Mouse (Mus musculus) 416B (cell line): ENCODE measurements at regions not wholly inside any gene's neighbourhood (a gene's known extent, or its start where the extent isn't known, plus 50 kb on each side); places are given as distances from the start of the nearest gene placed in this dataset.

Experiments
- DNase-seq: peaks from one replicate; pipeline ENCODE4 v3.0.0; 2011; ENCODE audit warnings: low read depth

DNA sequence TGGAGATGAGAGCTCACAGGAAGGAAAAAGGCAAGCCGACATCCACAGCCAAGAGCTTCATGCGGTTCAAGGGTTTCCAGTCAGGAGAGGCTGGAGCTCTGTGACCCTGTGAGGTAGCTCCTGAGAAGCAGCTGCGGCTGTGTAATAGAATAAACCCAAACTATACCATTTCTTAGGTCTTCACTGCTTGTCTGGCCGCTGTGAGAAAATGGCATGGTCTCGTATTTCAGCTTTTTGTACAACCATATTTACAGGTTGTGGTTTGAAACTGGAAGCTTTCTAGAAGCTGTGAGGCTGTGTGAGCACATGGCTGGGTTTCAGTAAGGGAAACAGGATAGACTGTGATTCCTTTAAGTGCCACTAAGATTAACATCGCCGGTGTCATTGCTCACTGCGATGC lies 388.6 kb upstream of the Gm11114 start:
- DNase-seq, result peak; percentile 81

DNA sequence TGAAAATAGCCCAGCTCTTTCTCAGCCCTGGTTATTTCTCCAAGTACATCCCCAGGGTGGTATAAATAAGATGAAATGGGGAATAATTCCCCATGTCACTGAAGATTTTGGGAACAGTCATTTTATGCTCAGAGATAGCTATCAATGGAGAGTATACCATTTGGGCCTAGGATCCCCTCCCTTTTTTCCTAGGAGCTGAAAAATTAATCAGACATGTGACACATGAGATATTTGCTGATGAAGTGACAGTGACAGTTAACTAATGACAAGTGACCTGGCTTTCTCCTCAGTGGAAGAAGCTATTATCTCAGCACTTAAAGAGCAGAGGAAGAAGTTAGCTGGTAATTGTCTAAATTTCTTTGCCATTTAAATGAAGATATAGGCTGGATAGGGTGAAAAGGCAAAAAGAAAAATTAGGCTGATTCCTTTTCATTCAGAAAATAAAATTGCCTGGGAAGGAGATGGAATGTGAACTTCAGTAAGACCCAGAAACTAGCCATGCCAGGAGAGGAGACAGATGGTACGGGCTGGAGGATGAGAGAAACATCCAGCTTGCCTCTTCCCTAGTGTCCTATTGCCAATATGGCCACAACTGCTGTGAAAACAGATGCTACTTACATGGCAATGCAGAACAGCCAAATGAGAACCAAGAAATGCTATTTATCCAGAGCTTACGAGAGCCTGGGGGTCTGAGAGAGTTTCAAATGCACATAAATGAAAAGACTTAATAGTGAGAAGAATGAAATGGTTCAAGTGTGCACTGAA lies 376.1 kb upstream of the Gm11114 start:
- no peak for DNase-seq

DNA sequence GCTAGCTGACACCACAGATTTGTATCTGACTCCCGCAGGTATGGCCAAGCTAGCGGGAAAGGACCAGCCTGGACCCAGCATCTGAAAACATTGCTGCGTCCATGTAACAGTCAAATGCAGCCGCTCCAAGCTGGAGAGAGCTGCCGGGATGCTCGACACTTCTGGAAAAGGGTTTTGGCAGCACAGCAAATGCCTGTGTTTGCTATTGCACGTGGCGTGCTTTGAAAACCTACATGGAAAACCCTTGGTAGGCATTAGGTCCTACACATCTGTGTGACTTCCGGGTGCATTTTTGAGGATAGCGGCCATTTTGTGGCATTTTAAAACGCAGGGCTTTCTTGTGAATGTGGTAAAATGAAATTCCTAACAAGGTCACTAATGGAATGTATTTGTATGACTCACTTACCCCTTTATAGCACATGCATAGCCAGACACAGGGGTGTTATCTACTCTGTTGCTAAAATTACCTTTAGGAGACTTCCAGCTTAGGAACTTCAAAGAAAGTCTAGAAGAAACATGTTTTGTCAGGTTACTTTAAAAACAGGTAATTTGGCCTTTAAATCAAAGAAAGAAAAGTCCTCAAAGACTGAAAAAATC lies 345.9 kb upstream of the Gm11114 start:
- DNase-seq, result no peak

DNA sequence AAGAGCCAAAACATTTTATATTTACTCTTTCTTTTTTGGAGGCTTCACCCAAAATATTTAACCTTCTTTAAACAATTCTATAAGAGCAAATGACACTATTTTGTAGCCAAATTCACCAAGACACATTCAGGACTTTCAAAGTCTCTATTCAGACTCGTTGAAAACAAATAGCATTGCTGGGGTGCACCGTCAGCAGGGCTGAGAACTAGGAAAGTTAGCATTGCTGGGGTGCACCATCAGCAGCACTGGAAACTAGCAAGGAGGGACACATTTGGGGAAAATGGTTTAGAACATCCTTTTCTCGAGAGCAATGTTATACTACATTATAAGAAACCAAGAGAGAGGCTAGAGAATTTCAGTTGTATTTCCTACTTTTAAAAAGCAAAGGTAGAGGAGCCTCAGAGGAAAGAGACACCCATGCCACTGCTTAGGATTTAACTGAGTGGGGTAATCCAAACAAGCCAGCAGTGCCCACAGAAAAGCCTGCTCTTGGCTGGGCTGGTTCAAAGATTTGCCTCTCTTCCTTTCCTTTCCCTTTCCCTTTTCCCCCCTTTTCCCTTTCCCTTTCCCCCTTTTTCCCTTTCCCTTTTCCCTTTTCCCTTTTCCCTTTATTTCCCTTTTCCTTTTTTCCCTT lies 342.5 kb upstream of the Gm11114 start:
- DNase-seq, result no peak

DNA sequence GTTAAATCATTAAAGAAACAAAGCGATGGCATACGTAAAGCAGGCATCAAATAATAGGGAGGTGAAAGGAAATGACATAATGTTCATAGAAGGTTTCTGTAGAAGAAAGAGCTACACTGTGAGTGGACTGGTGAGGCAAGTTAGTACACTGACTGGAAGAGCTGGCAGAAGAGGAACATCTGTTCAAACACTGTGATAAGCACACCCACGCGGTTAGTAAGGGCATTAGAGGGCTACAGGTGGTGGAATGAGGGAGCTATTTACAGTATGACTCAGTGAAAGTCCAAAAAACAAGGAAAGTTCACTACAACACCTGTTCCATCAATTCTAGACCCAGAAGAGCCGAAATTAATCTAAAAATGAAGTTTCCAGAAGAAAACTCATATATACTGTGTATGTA lies 335.1 kb upstream of the Gm11114 start:
- DNase-seq, result no peak

DNA sequence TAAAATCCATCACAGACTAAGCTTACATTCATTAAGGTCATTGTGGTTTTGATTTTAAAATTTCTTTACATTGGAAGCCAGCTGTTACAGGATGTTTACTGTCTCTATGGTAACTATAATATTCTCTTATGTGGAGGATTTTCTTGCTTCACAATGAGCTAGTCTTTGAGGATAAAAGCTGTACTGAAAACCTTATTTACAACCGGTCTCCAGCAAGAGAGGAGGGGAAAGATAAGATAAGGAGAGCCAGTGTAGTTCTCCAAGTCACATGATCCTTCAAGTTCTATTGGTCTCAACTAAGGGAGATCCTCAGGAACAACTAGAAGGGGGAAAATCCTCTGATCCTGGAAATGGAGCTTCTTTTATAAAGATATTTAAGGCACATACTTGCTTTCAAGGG lies 309.2 kb upstream of the Gm11114 start:
- DNase-seq, result no peak

DNA sequence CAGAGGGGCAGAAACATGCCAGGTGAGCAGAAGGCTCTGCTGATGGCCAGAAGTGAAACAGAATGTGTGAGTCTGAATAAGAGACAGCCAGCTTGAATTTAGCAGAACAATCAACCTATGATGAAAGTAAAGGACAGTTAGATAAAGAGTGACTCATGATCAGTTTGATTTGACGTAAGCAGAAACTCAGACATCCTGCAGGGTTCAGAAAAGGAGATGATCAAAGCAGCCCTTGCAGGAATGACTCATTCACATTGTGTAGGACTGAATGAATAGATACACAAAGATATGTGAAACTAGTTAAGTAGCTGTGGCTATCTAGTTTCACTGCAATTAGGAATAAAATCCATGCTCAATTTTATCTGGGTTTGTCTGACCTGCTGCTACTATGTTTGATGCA lies 301.2 kb upstream of the Gm11114 start:
- DNase-seq, result peak; percentile 80

DNA sequence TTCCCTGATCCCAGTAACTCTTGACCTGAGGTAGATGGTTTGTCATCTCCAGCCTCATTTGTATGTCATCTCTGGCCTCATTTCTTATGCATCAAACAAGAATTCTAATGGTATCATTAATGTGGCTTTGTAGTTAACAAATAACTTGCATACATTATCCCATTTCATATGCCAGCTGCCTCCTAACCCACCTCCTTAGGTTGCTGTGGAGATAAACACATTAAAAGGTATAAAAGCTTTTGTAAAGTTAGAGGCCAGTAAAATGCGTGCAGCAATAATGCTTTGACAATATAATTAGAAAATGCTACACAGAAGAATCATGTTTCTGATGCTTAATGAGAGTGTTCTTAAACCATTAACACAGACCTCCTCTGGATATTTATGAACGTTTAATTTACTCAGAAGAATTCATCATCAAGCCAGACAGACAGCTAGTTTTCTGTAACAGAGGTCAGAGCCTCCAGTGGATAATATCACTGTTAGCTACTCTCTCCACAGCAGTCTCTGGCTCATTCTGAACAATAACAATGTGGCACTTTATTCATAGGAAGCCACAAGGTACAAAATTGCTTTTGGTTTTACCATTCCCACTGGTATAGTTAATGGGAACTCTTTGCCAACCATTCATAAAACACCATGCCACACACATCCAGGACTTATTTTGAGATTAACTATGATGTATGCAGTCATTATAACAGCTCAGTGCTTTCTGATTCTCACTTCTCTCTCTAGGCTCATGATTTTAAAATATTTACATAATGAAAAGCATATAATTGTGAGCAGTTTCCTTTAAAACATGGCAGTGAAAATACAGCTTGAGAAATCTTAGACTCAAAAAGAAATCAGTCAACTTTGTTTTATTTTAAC lies 264.2 kb upstream of the Gm11114 start:
- DNase-seq, result no peak

DNA sequence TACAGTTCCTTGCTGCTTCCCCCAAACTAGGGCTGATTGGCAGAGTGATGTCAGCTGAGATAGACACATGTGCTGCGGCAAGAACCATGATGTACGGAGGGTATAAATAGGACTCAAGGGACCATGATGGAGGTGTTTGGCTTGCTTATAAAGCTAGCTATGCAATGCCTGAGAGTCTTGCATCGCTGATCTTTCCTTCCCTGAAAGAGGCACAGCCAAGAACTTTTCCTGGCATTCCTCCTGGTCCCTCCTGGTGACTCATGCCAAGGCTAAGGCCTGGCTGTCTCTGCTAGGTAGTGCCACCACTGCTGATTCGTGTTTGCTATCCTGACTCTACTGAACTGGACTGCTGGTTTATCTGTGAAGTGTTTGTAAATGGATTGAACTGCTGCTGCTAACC lies 260.0 kb upstream of the Gm11114 start:
- no peak for DNase-seq

DNA sequence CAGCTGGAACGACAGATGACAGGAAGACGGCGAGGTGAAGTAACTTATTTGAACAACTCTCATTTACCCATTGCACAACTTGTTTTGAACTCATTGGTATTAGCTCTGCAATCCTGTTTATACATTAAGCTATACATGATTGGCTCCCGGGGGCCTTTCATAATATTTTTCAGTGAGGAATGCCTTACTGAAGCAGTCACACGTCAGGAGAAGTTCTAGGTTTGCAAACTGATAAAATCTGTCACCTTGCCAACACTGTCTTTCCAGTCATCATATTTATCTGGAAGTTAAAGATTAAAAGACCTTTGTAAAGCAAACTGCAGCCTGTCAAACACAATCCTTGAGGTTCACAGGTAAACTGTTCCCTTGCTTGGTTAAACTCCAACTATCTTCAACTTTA lies 232.6 kb upstream of the Gm11114 start:
- no peak for DNase-seq

DNA sequence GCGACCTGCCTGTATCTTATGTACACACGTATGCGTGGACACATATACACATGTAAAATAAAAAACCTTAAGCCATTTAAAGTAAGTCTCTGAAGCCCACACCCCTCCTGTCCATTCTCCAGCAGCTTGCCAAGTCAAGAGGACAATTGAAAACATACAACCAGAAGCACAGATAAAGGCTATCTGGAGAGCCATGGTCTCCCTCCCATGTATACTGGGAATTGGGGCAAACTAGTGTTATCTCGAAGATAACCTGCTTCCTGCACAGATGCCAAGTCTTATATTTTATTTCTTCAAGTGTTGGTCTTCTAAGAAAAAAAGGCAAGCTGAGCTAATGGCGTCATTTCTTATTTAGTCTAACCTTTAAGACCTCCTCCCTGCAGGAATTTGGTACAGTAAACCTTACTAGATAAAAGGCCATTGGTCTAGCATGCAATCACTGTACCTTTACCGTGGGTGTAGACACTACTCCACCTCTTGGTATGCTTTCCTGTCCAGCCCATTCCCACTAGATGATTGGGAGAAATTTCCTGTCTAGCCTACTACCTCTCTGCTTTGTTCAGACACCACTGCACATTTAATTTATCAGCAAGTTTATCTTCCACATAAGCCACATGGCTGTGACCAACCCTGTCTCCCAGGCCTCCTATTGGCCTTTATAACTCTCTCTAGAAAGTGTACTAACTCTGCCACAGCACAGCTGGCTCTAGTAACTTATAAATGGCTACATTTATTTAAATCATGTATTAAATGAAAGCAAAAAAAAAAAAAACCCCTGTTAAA lies 223.8 kb upstream of the Gm11114 start:
- peak; percentile 36 for DNase-seq

DNA sequence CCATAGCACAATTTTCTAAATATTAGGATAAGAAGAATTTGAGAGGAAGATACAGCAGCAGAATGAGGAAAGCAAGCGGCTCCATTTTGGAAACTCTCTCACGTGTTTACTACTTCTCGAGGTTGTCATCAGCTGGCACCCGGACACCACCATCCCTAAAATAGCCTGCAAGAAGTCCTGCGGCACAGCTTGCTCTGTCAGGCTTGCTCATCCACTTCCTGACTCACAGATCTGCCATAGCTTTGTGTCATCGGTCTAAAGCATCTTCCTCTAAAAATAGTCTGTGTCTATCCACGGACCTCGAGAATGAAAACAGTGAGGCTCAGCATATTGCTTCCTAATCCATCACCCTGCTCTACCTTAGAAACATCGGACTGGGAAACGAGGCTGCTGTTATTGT lies 222.3 kb upstream of the Gm11114 start:
- DNase-seq, result peak; percentile 11

DNA sequence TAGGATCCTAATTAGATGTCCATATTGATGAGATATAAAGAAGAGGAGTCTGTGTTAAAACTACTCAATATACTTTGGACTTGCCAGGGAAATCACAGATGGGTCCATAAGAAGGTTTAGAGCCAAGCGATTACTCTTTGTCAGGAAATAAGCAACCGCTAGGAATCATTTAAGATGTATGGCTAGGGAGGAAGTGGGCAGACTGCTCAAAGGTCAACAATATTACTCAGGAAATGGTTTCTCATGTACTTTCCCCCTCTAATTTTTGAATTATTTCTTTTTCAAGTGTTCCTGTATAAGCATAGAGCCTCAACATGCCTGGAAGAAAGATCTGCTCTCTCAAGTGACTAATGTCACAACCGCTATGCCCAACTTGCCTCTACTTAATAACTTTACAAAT lies 217.3 kb upstream of the Gm11114 start:
- peak; percentile 69 for DNase-seq

DNA sequence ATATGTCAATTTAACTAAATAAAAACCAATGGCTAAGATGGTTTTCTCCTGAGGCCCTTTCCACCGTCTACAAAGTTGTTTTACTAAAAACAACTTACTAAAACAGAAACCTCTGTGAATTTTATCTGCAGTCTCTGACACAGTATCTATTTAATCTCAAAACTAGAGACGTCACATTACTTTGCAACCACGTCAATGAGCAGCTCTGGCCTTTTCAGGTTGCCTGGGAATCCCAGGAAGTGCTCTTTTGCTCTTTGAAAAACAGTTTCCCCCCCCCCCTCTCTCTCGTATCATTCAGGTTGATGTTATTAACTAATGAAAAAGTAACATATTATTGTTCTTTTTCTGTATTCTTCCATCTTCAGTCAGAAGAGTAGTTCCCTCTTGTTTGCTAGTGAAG lies 216.1 kb upstream of the Gm11114 start:
- DNase-seq, result no peak

DNA sequence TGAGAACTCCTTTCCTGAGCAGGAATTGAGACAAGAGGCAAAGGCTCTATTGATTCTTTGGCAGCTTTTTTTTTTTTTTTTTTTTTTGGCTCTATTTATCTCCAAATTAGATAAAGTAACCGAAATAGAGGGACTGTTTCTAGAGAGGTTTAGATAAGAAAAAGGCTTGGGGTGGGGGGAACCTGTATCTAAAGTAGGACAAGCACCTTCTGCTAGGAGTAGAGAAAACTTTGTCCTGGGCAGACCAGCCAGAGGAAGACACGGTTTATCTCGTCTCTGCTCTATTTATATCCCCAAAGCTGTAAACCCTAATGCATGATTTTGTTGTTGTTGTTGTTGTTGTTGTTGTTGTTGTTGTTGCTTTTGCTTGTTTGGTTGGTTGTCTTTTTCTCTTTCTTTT lies 199.6 kb upstream of the Gm11114 start:
- no peak for DNase-seq

DNA sequence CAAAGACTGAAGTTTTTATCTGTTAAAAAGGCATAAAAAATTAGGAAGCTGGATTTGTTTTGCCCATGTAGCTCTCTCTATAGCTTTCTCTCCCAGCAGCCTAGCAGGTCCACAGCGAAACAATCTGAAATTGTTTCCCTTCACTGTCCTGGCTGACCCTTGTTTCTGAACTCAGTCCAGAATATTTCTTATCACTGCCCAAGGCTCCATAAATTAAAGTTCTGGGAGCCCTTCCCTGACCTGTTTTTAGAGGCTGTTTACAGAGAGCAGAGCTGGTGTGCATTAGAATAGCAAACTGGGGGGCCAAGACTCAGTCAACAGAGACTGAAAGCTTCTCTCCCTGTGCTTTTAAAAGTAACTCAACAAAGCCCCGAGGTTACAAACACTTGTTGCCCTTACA lies 198.3 kb upstream of the Gm11114 start:
- DNase-seq, result no peak

DNA sequence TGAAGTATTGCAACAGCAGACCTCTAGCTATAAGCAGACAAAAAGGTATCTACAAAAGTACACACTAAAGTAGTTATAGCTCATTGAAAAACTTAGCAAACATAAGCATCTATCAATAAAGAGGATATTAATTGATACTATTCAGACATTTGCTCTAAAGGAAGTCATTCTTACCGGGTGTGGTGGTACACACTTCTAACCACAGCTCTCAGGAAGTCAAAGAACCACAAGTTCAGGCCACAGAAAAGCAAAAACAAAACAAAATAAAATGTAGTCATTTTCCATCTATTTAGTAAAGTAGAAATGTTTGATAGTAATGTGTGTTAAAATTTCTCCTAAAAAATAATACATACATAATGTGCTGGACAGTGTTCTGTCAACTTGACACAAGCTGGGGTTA lies 192.5 kb upstream of the Gm11114 start:
- peak; percentile 66 for DNase-seq

DNA sequence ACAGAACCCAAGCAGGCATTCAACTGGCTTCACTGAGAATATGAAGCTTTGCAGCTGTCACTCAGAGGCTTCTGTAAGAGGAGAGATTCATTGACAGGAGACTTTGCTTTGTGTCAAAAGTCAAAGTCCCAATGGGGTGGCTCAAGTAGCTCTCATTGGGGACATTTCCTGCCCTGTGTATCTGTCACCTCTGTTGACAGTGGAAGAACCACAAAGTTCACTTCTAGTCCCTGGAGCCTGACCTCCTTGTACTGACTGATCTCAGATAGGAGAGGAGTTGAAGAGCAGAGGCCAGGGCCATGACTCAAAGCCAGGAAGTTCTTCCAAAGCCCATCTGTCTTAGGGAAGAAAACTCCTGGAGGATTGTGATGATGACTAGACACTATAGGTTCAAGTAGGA lies 191.5 kb upstream of the Gm11114 start:
- peak; percentile 75 for DNase-seq

DNA sequence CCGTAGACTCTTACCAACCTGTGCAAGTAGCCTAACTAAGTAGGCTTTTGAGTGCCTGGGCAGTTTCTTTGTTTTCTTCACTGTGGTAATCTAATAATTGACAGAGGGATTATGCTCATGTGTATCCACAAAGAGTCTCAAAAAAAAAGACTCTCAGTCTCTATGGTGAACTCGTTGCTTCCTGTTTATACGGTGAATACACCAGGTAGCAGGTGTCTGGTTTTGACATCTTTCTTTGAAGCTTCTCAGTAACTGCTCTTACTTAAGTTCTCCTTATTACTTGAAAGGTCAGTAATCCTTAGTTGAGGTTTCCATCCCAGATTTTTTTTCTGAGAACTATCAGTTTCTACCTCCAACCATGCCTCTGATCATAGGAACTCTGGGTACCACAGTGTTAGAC lies 188.9 kb upstream of the Gm11114 start:
- DNase-seq, result no peak

DNA sequence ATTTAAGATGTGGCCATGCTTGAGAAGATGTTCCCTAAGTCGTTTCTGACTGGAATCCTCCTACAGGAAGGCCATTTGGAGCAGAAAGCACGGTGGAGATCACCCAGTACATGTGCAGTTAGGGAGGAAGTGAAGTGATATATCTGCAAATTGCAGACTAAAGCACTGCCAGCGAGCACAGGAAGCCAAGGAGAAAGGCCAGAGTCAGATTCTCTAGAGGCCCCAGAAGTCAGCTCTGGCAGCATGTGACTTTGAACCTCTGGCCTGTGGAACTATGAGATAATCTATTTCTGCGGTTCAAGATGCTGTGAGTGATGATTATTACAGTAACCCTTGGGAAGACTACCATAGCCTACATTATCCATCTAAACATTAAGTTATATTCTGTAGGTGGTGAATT lies 186.8 kb upstream of the Gm11114 start:
- DNase-seq, result peak; percentile 88

DNA sequence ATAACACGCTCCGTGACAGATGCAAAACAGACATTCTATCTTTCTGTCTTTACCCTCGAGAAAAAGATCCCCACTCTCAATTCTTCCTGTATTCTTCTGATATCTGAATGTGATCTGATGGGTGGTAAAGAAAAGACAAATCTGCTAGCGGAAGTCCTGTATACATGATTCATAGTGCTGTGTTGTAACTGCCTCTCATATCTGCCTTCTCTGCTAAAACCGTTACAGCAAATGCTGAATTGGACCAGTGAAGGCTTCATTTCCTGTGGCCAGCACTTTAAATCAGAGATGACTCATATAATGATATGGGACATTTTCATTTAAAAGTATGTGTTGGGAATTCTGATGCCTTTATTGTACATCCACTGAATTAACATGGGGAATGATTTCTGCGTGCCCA lies 186.0 kb upstream of the Gm11114 start:
- DNase-seq, result peak; percentile 91

DNA sequence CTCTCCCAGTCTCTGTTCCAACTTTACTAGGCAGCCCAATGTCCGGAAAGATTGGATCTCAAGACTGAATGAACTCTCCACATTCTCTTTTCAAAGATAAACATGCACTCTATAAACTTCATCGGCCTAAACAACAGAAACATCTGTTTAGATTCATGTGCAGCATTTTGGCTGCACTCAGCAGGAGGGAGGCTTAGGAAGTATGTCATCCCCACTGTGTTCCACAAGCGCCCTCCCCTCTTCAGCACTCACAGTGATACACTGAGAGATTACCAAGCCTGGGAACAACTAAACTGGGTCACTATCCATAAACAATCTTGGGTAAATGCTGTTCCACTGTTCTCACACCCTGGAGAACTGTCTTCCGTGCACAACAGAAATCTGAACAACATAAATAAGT lies 185.5 kb upstream of the Gm11114 start:
- no peak for DNase-seq
